In genomic region chr1:134414501-134415167, GRCm38 (mm10) we compare ENCODE assay signal across 9 mouse cellular contexts. TPM values are rescaled to one million over a fixed set of nuclear protein-coding genes. Genes with fewer than 3 reads are reported as not detected.
A peak's percentile ranks its signal among the peaks of the same experiment; 100 is the strongest.
DNase-seq lines count a peak whose midpoint lies in the region; ATAC-seq and TF ChIP-seq lines count a peak whose summit lies in the region.
"Had no signal": no experiment of that assay in that cellular context is flagged by ENCODE, and none has a peak within 500 bp of the region (broad histone marks: within the 10 kb centered on the region; RNA-seq: fewer than 3 reads in every experiment).

No protein-coding gene starts in this region.

- peak; percentile 49 for ATAC-seq in lung, postnatal 0 days
- ATAC-seq in erythroblast, adult 5-6 weeks (replicated peaks; ENCODE audit: low FRiP score, poor library complexity, severe bottlenecking) = peak; percentile 40
- ATAC-seq in limb, embryonic 13.5 days (ENCODE audit: low FRiP score, low read depth) = peak; percentile 17

- peak overlapping the region; percentile 42 for H3K4me2 ChIP-seq in lung, postnatal 0 days (replicated peaks; ENCODE audit: low read depth, low read length)
- H3K4me2 ChIP-seq in limb, embryonic 13.5 days (replicated peaks) = peak overlapping the region; percentile 83

- 9% methylated on average over 11 of the region's 11 CpGs for WGBS in lung, postnatal 0 days
- 13% methylated on average over 11 of the region's 11 CpGs for WGBS in limb, embryonic 13.5 days

- H3K9ac ChIP-seq in lung, postnatal 0 days (replicated peaks; ENCODE audit: low read depth) = no peak overlapping the region
- peak overlapping the region; percentile 65 for H3K9ac ChIP-seq in limb, embryonic 13.5 days

- H3K36me3 ChIP-seq in lung, postnatal 0 days (ENCODE audit: insufficient read depth, low read length) = no peaks in the 10 kb centered on the region
- peaks cover 25% of the 10 kb centered on the region for H3K36me3 ChIP-seq in limb, embryonic 13.5 days
- no peaks in the 10 kb centered on the region for H3K36me3 ChIP-seq in splenic B cell, adult 2 months (ENCODE audit: control insufficient read depth, insufficient read depth, low read length, poor library complexity, severe bottlenecking)

- peak overlapping the region; percentile 97 for H3K27ac ChIP-seq in lung, postnatal 0 days (ENCODE audit: low read length)
- peak overlapping the region; percentile 94 for H3K27ac ChIP-seq in limb, embryonic 13.5 days

- H3K27me3 ChIP-seq in lung, postnatal 0 days (replicated peaks; ENCODE audit: insufficient read depth, low read length) = no peaks in the 10 kb centered on the region
- H3K27me3 ChIP-seq in limb, embryonic 13.5 days = no peaks in the 10 kb centered on the region
- no peaks in the 10 kb centered on the region for H3K27me3 ChIP-seq in splenic B cell, adult 2 months (ENCODE audit: control insufficient read depth, insufficient read depth, low read length, poor library complexity, severe bottlenecking)

- peak; percentile 62 for TF ChIP-seq CTCF in lung, postnatal 0 days (IDR thresholded peaks at IDR 0.05)

- no peaks in the 10 kb centered on the region for H3K9me3 ChIP-seq in lung, postnatal 0 days (ENCODE audit: low read length)
- no peaks in the 10 kb centered on the region for H3K9me3 ChIP-seq in limb, embryonic 13.5 days

- H3K4me1 ChIP-seq in lung, postnatal 0 days (ENCODE audit: insufficient read depth, low read depth, low read length) = peaks cover 16% of the 10 kb centered on the region; the same call in 1 of the 2 replicates
- H3K4me1 ChIP-seq in limb, embryonic 13.5 days = peaks cover 46% of the 10 kb centered on the region

- peak overlapping the region; percentile 84 for H3K4me3 ChIP-seq in lung, postnatal 0 days (ENCODE audit: low read depth, low read length)
- H3K4me3 ChIP-seq in limb, embryonic 13.5 days = peak overlapping the region; percentile 87

- DNase-seq in lung, postnatal 0 days (ENCODE audit: low spot score) = peak; percentile 82
- no peak for DNase-seq in lung, adult 18-20 months
- DNase-seq in splenic B cell, adult 2 months (ENCODE audit: low read depth, low spot score) = peak; percentile 34
- DNase-seq in frontal cortex, adult 2 months (ENCODE audit: extremely low spot score in 1 of 2, low spot score in 1 of 2) = no peak
- DNase-seq in adrenal gland, postnatal 4 days (ENCODE audit: low spot score in 2 of 2) = no peak
- no peak for DNase-seq in right cerebral cortex, postnatal 25 days

- 0 out of 2 replicates have a peak, but pooled peaks have one; percentile 29 for TF ChIP-seq EP300 in lung, postnatal 0 days (IDR thresholded peaks at IDR 0.05)

RNA-seq across cellular contexts. Expression of gene Adipor1, which starts 0.5 kb away (rescaled TPM):
- 123 and 126 TPM in 2 replicates for polyA plus RNA-seq in lung, postnatal 0 days (2015; fragmentation: Nextera tagmentation; extraction: Ambion mirVana)
- total RNA-seq in erythroblast, adult 5-6 weeks (2015; ENCODE audit: low replicate concordance) = 432 and 436 TPM in 2 replicates
- total RNA-seq in erythroblast, adult 5-6 weeks (2017; ENCODE audit: low replicate concordance) = 440 and 446 TPM in 2 replicates
- polyA plus RNA-seq in limb, embryonic 13.5 days (2015; fragmentation: Nextera tagmentation; extraction: Ambion mirVana) = 86.3 and 89.6 TPM in 2 replicates
- 60.4 and 64.3 TPM in 2 replicates for polyA plus RNA-seq in frontal cortex, adult 2 months (2012; rRNA removed)
- 100 to 1,000 TPM; 108 to 109 TPM for total RNA-seq in adrenal gland, postnatal 4 days (2021)

RNA-seq across cellular contexts. Expression of gene Cyb5r1, which starts 9.3 kb away (rescaled TPM):
- polyA plus RNA-seq in lung, postnatal 0 days (2015; fragmentation: Nextera tagmentation; extraction: Ambion mirVana) = 15.3 and 22.2 TPM in 2 replicates
- total RNA-seq in erythroblast, adult 5-6 weeks (2015; ENCODE audit: low replicate concordance) = 31.8 and 39.6 TPM in 2 replicates
- total RNA-seq in erythroblast, adult 5-6 weeks (2017; ENCODE audit: low replicate concordance) = 26.8 and 53.9 TPM in 2 replicates
- 41.9 and 43.1 TPM in 2 replicates for polyA plus RNA-seq in limb, embryonic 13.5 days (2015; fragmentation: Nextera tagmentation; extraction: Ambion mirVana)
- 14.0 and 15.9 TPM in 2 replicates for polyA plus RNA-seq in frontal cortex, adult 2 months (2012; rRNA removed)
- total RNA-seq in adrenal gland, postnatal 4 days (2021) = 10 to 100 TPM; 27.0 to 28.8 TPM

RNA-seq across cellular contexts. Expression of gene 4933406M09Rik, which starts 28.9 kb away (rescaled TPM):
- 0.06 TPM in 1 of 2 replicates, not detected in the other for polyA plus RNA-seq in lung, postnatal 0 days (2015; fragmentation: Nextera tagmentation; extraction: Ambion mirVana)
- total RNA-seq in erythroblast, adult 5-6 weeks (2015; ENCODE audit: low replicate concordance) = not detected in 2 replicates
- not detected in 2 replicates for total RNA-seq in erythroblast, adult 5-6 weeks (2017; ENCODE audit: low replicate concordance)
- polyA plus RNA-seq in limb, embryonic 13.5 days (2015; fragmentation: Nextera tagmentation; extraction: Ambion mirVana) = not detected in 2 replicates
- polyA plus RNA-seq in frontal cortex, adult 2 months (2012; rRNA removed) = not detected in 2 replicates
- total RNA-seq in adrenal gland, postnatal 4 days (2021) = not detected
- polyA plus RNA-seq: gonadal fat pad, adult 2 months had no signal

RNA-seq across cellular contexts. Expression of gene Klhl12, which starts 40.7 kb away (rescaled TPM):
- polyA plus RNA-seq in lung, postnatal 0 days (2015; fragmentation: Nextera tagmentation; extraction: Ambion mirVana) = 11.3 and 12.8 TPM in 2 replicates
- total RNA-seq in erythroblast, adult 5-6 weeks (2015; ENCODE audit: low replicate concordance) = 226 and 242 TPM in 2 replicates
- 369 and 410 TPM in 2 replicates for total RNA-seq in erythroblast, adult 5-6 weeks (2017; ENCODE audit: low replicate concordance)
- polyA plus RNA-seq in limb, embryonic 13.5 days (2015; fragmentation: Nextera tagmentation; extraction: Ambion mirVana) = 29.4 and 29.9 TPM in 2 replicates
- 26.5 and 28.4 TPM in 2 replicates for polyA plus RNA-seq in frontal cortex, adult 2 months (2012; rRNA removed)
- 10 to 100 TPM; 25.4 to 26.5 TPM for total RNA-seq in adrenal gland, postnatal 4 days (2021)

RNA-seq across cellular contexts. Expression of gene Tmem183a, which starts 52.9 kb away (rescaled TPM):
- polyA plus RNA-seq in lung, postnatal 0 days (2015; fragmentation: Nextera tagmentation; extraction: Ambion mirVana) = 42.9 and 44.8 TPM in 2 replicates
- total RNA-seq in erythroblast, adult 5-6 weeks (2015; ENCODE audit: low replicate concordance) = 38.2 and 40.5 TPM in 2 replicates
- 54.1 and 54.4 TPM in 2 replicates for total RNA-seq in erythroblast, adult 5-6 weeks (2017; ENCODE audit: low replicate concordance)
- polyA plus RNA-seq in limb, embryonic 13.5 days (2015; fragmentation: Nextera tagmentation; extraction: Ambion mirVana) = 81.0 and 90.9 TPM in 2 replicates
- 54.0 and 62.4 TPM in 2 replicates for polyA plus RNA-seq in frontal cortex, adult 2 months (2012; rRNA removed)
- 10 to 100 TPM; 53.9 to 60.4 TPM for total RNA-seq in adrenal gland, postnatal 4 days (2021)

Comparison
In these comparisons a context has a peak if more than half of its experiments do, and no peak if none do; other contexts are left out.
1. DNase-seq: peak in lung, postnatal 0 days (single experiment) and splenic B cell, adult 2 months (single experiment); none in lung, adult 18-20 months (0 of 2), frontal cortex, adult 2 months (0 of 2), adrenal gland, postnatal 4 days (0 of 2) and right cerebral cortex, postnatal 25 days (single experiment).
2. Peak in every context shown above with its lines, with median percentiles within 50 percentile points of each other: ATAC-seq.